Mouse (Mus musculus) c-Kit-positive CD71-positive TER-119-positive erythroid progenitor cells, embryonic 14.5 days (primary cell): ENCODE measurements at regions not wholly inside any gene's neighbourhood (a gene's known extent, or its start where the extent isn't known, plus 50 kb on each side); places are given as distances from the start of the nearest gene placed in this dataset.
A peak's percentile ranks its signal among the peaks of the same experiment; 100 is the strongest.

Source experiments
- DNase-seq: peaks from one replicate; pipeline ENCODE4 v3.0.0-alpha.2; 2013; ENCODE audit warnings: low spot score

GRCm38 (mm10) chrX:152918212-152918611 lies 88.1 kb upstream of the Usp51 start:
- peak; percentile 11 for DNase-seq

GRCm38 (mm10) chrX:152926991-152927390 lies 79.3 kb upstream of the Usp51 start:
- no peak for DNase-seq

GRCm38 (mm10) chrX:152946201-152946600 lies 60.1 kb upstream of the Usp51 start:
- DNase-seq, result no peak
